8 mouse cellular contexts compared by ENCODE assay signal in genomic region chr2:32750887-32751664, GRCm38 (mm10). TPM values are rescaled to one million over a fixed set of nuclear protein-coding genes. Genes with fewer than 3 reads are reported as not detected.
DNase-seq lines count a peak whose midpoint lies in the region; ATAC-seq lines count a peak whose summit lies in the region.

No protein-coding gene starts in this region.

- ATAC-seq in embryonic facial prominence, embryonic 15.5 days (ENCODE audit: insufficient number of reproducible peaks, low FRiP score, low TSS enrichment, low read depth), result peak; percentile 79
- ATAC-seq in hindbrain, embryonic 16.5 days, result peak; percentile 64
- ATAC-seq in liver, embryonic 11.5 days (replicated peaks; ENCODE audit: low FRiP score), result peak; percentile 66
- peak; percentile 82 for ATAC-seq in neural tube, embryonic 12.5 days (ENCODE audit: low FRiP score, low read depth)

- no peaks in the 10 kb centered on the region for H3K27me3 ChIP-seq in embryonic facial prominence, embryonic 15.5 days
- H3K27me3 ChIP-seq in hindbrain, embryonic 16.5 days (replicated peaks; ENCODE audit: control insufficient read depth, insufficient read depth, low read length), result no peaks in the 10 kb centered on the region
- H3K27me3 ChIP-seq in liver, embryonic 11.5 days (replicated peaks; ENCODE audit: control insufficient read depth, insufficient read depth, low read length), result no peaks in the 10 kb centered on the region
- H3K27me3 ChIP-seq in neural tube, embryonic 12.5 days (replicated peaks), result no peaks in the 10 kb centered on the region

- peak overlapping the region; percentile 22; the same call in 1 of the 2 replicates for H3K27ac ChIP-seq in embryonic facial prominence, embryonic 15.5 days (replicated peaks)
- peak overlapping the region; percentile 20; the same call in 1 of the 2 replicates for H3K27ac ChIP-seq in hindbrain, embryonic 16.5 days (ENCODE audit: low read depth, low read length)
- no peak overlapping the region for H3K27ac ChIP-seq in liver, embryonic 11.5 days (ENCODE audit: low read depth, low read length)
- H3K27ac ChIP-seq in neural tube, embryonic 12.5 days, result peak overlapping the region; percentile 62

- H3K4me2 ChIP-seq in embryonic facial prominence, embryonic 15.5 days (replicated peaks), result peak overlapping the region; percentile 56
- peak overlapping the region; percentile 54 for H3K4me2 ChIP-seq in hindbrain, embryonic 16.5 days (ENCODE audit: low read length)
- peak overlapping the region; percentile 36 for H3K4me2 ChIP-seq in liver, embryonic 11.5 days
- H3K4me2 ChIP-seq in neural tube, embryonic 12.5 days (replicated peaks), result peak overlapping the region; percentile 63

- H3K4me1 ChIP-seq in embryonic facial prominence, embryonic 15.5 days, result peaks cover 13% of the 10 kb centered on the region
- H3K4me1 ChIP-seq in hindbrain, embryonic 16.5 days (ENCODE audit: control insufficient read depth, insufficient read depth, low read depth, low read length), result peaks cover 6% of the 10 kb centered on the region
- peaks cover 3% of the 10 kb centered on the region for H3K4me1 ChIP-seq in liver, embryonic 11.5 days (replicated peaks; ENCODE audit: control insufficient read depth, insufficient read depth, low read length)
- peaks cover 25% of the 10 kb centered on the region for H3K4me1 ChIP-seq in neural tube, embryonic 12.5 days

- H3K4me3 ChIP-seq in embryonic facial prominence, embryonic 15.5 days (replicated peaks), result peak overlapping the region; percentile 38
- H3K4me3 ChIP-seq in hindbrain, embryonic 16.5 days (ENCODE audit: low read length), result peak overlapping the region; percentile 28
- peak overlapping the region; percentile 29 for H3K4me3 ChIP-seq in liver, embryonic 11.5 days (ENCODE audit: low read depth, low read length)
- peak overlapping the region; percentile 30 for H3K4me3 ChIP-seq in neural tube, embryonic 12.5 days

- peaks cover 30% of the 10 kb centered on the region; the same call in 1 of the 2 replicates for H3K36me3 ChIP-seq in embryonic facial prominence, embryonic 15.5 days
- H3K36me3 ChIP-seq in hindbrain, embryonic 16.5 days (ENCODE audit: control insufficient read depth, insufficient read depth, low read length), result peaks cover 51% of the 10 kb centered on the region
- peaks cover under 1% of the 10 kb centered on the region; the same call in 1 of the 2 replicates for H3K36me3 ChIP-seq in liver, embryonic 11.5 days (ENCODE audit: control insufficient read depth, insufficient read depth, low read length)
- peaks cover 57% of the 10 kb centered on the region for H3K36me3 ChIP-seq in neural tube, embryonic 12.5 days

- 14% methylated on average over 31 of the region's 31 CpGs for WGBS in embryonic facial prominence, embryonic 15.5 days
- 11% methylated on average over 30 of the region's 31 CpGs for WGBS in hindbrain, embryonic 16.5 days
- WGBS in liver, embryonic 11.5 days, result 46% methylated on average over 31 of the region's 31 CpGs
- 7% methylated on average over 31 of the region's 31 CpGs for WGBS in neural tube, embryonic 12.5 days

- peak; percentile 57 to 60 for DNase-seq in adrenal gland, adult 18-20 months (ENCODE audit: low spot score in 2 of 2)
- peak; percentile 55 for DNase-seq in liver, embryonic 11.5 days (ENCODE audit: low spot score)
- no peak for DNase-seq in spleen, postnatal 14 days (ENCODE audit: low spot score in 2 of 2)
- DNase-seq in T-cell, adult 2 months (ENCODE audit: low spot score), result no peak
- DNase-seq in thymus, postnatal 0 days (ENCODE audit: low spot score), result no peak

- no peak overlapping the region for H3K9ac ChIP-seq in embryonic facial prominence, embryonic 15.5 days
- H3K9ac ChIP-seq in hindbrain, embryonic 16.5 days (ENCODE audit: low read depth, low read length), result peak overlapping the region; percentile 38; the same call in 1 of the 2 replicates
- no peak overlapping the region for H3K9ac ChIP-seq in liver, embryonic 11.5 days (ENCODE audit: low read depth, low read length)
- H3K9ac ChIP-seq in neural tube, embryonic 12.5 days, result peak overlapping the region; percentile 55

- no peaks in the 10 kb centered on the region for H3K9me3 ChIP-seq in embryonic facial prominence, embryonic 15.5 days (replicated peaks)
- no peaks in the 10 kb centered on the region for H3K9me3 ChIP-seq in hindbrain, embryonic 16.5 days (ENCODE audit: control insufficient read depth, low read length)
- no peaks in the 10 kb centered on the region for H3K9me3 ChIP-seq in liver, embryonic 11.5 days (ENCODE audit: control insufficient read depth, low read length)
- H3K9me3 ChIP-seq in neural tube, embryonic 12.5 days, result no peaks in the 10 kb centered on the region

RNA-seq across cellular contexts. Expression of gene Tor2a, which starts 6.0 kb away (rescaled TPM):
- total RNA-seq in adrenal gland, adult 18-20 months (2021), result 10 to 100 TPM; 18.2 to 22.3 TPM
- polyA plus RNA-seq in embryonic facial prominence, embryonic 15.5 days (2015; fragmentation: Nextera tagmentation; extraction: Ambion mirVana), result 69.0 and 71.3 TPM in 2 replicates
- 50.8 and 56.9 TPM in 2 replicates for polyA plus RNA-seq in hindbrain, embryonic 16.5 days (2015; fragmentation: Nextera tagmentation; extraction: Ambion mirVana)
- polyA plus RNA-seq in liver, embryonic 11.5 days (2014; fragmentation: Nextera tagmentation; extraction: Ambion mirVana), result 57.2 and 60.5 TPM in 2 replicates
- polyA plus RNA-seq in neural tube, embryonic 12.5 days (2016; fragmentation: Nextera tagmentation; extraction: Ambion mirVana), result 55.5 and 56.1 TPM in 2 replicates
- 86.3 and 91.9 TPM in 2 replicates for polyA plus RNA-seq in thymus, postnatal 0 days (2015; fragmentation: Nextera tagmentation; extraction: Ambion mirVana)

RNA-seq across cellular contexts. Expression of gene 6330409D20Rik, which starts 10.3 kb away (rescaled TPM):
- not detected for total RNA-seq in adrenal gland, adult 18-20 months (2021)
- polyA plus RNA-seq in embryonic facial prominence, embryonic 15.5 days (2015; fragmentation: Nextera tagmentation; extraction: Ambion mirVana), result 0.32 and 0.42 TPM in 2 replicates
- polyA plus RNA-seq in hindbrain, embryonic 16.5 days (2015; fragmentation: Nextera tagmentation; extraction: Ambion mirVana), result 2.6 and 3.4 TPM in 2 replicates
- polyA plus RNA-seq in liver, embryonic 11.5 days (2014; fragmentation: Nextera tagmentation; extraction: Ambion mirVana), result 0.22 TPM in 1 of 2 replicates, not detected in the other
- polyA plus RNA-seq in neural tube, embryonic 12.5 days (2016; fragmentation: Nextera tagmentation; extraction: Ambion mirVana), result 2.1 and 3.1 TPM in 2 replicates
- polyA plus RNA-seq in thymus, postnatal 0 days (2015; fragmentation: Nextera tagmentation; extraction: Ambion mirVana), result 0.26 and 0.44 TPM in 2 replicates

RNA-seq across cellular contexts. Expression of gene Ttc16, which starts 24.4 kb away (rescaled TPM):
- total RNA-seq in adrenal gland, adult 18-20 months (2021), result under 1 TPM; 0.13 to 0.26 TPM
- polyA plus RNA-seq in embryonic facial prominence, embryonic 15.5 days (2015; fragmentation: Nextera tagmentation; extraction: Ambion mirVana), result 0.87 and 1.6 TPM in 2 replicates
- 0.53 and 0.60 TPM in 2 replicates for polyA plus RNA-seq in hindbrain, embryonic 16.5 days (2015; fragmentation: Nextera tagmentation; extraction: Ambion mirVana)
- polyA plus RNA-seq in liver, embryonic 11.5 days (2014; fragmentation: Nextera tagmentation; extraction: Ambion mirVana), result 0.30 and 0.31 TPM in 2 replicates
- polyA plus RNA-seq in neural tube, embryonic 12.5 days (2016; fragmentation: Nextera tagmentation; extraction: Ambion mirVana), result 0.32 and 1.2 TPM in 2 replicates
- polyA plus RNA-seq in thymus, postnatal 0 days (2015; fragmentation: Nextera tagmentation; extraction: Ambion mirVana), result 0.69 and 0.95 TPM in 2 replicates

RNA-seq across cellular contexts. Expression of gene Ptrh1, which starts 24.5 kb away (rescaled TPM):
- 1 to 10 TPM; 5.4 to 9.9 TPM for total RNA-seq in adrenal gland, adult 18-20 months (2021)
- polyA plus RNA-seq in embryonic facial prominence, embryonic 15.5 days (2015; fragmentation: Nextera tagmentation; extraction: Ambion mirVana), result 6.7 and 7.0 TPM in 2 replicates
- polyA plus RNA-seq in hindbrain, embryonic 16.5 days (2015; fragmentation: Nextera tagmentation; extraction: Ambion mirVana), result 6.5 and 6.8 TPM in 2 replicates
- 4.9 and 5.8 TPM in 2 replicates for polyA plus RNA-seq in liver, embryonic 11.5 days (2014; fragmentation: Nextera tagmentation; extraction: Ambion mirVana)
- 4.3 and 5.5 TPM in 2 replicates for polyA plus RNA-seq in neural tube, embryonic 12.5 days (2016; fragmentation: Nextera tagmentation; extraction: Ambion mirVana)
- polyA plus RNA-seq in thymus, postnatal 0 days (2015; fragmentation: Nextera tagmentation; extraction: Ambion mirVana), result 25.7 and 26.5 TPM in 2 replicates

RNA-seq across cellular contexts. Expression of gene Sh2d3c, which starts 30.2 kb away (rescaled TPM):
- total RNA-seq in adrenal gland, adult 18-20 months (2021), result 10 to 100 TPM; 11.6 to 14.9 TPM
- polyA plus RNA-seq in embryonic facial prominence, embryonic 15.5 days (2015; fragmentation: Nextera tagmentation; extraction: Ambion mirVana), result 27.3 and 27.6 TPM in 2 replicates
- 58.5 and 58.6 TPM in 2 replicates for polyA plus RNA-seq in hindbrain, embryonic 16.5 days (2015; fragmentation: Nextera tagmentation; extraction: Ambion mirVana)
- 13.4 and 14.2 TPM in 2 replicates for polyA plus RNA-seq in liver, embryonic 11.5 days (2014; fragmentation: Nextera tagmentation; extraction: Ambion mirVana)
- 41.8 and 45.1 TPM in 2 replicates for polyA plus RNA-seq in neural tube, embryonic 12.5 days (2016; fragmentation: Nextera tagmentation; extraction: Ambion mirVana)
- polyA plus RNA-seq in thymus, postnatal 0 days (2015; fragmentation: Nextera tagmentation; extraction: Ambion mirVana), result 20.7 and 23.4 TPM in 2 replicates

Comparison
In these comparisons a context has a peak if more than half of its experiments do, and no peak if none do; other contexts are left out.
1. DNase-seq: peak in adrenal gland, adult 18-20 months (2 of 2) and liver, embryonic 11.5 days (single experiment); none in spleen, postnatal 14 days (0 of 2), T-cell, adult 2 months (single experiment) and thymus, postnatal 0 days (single experiment).
2. H3K9ac ChIP-seq: peak in hindbrain, embryonic 16.5 days (single experiment) and neural tube, embryonic 12.5 days (single experiment); none in embryonic facial prominence, embryonic 15.5 days (single experiment) and liver, embryonic 11.5 days (single experiment).
3. Peak in every context shown above with its lines, with median percentiles within 50 percentile points of each other: ATAC-seq, H3K4me2 ChIP-seq and H3K4me3 ChIP-seq.